Mouse (Mus musculus): ENCODE measurements around the gene 5730596B20Rik. TPM values are rescaled to one million over a fixed set of nuclear protein-coding genes. Genes with fewer than 3 reads are reported as not detected.
A peak's percentile ranks its signal among the peaks of the same experiment; 100 is the strongest.

5730596B20Rik gene
- polyA plus RNA-seq, 1 experiment from 2014 or later, result 6.4 TPM

GRCm38 (mm10) chr6:52228475-52229465 is 51.5 kb downstream of the 5730596B20Rik start:
- peaks cover 30% of the 10 kb centered on the region for H3K27me3 ChIP-seq (replicated peaks)
- no peak for ATAC-seq (ENCODE audit: low FRiP score, low read depth)
- H3K9ac ChIP-seq, result peak overlapping the region; percentile 97
- H3K4me2 ChIP-seq (replicated peaks), result peak overlapping the region; percentile 83
- H3K4me3 ChIP-seq, result peak overlapping the region; percentile 66
- WGBS, result under 1% methylated on average over 38 of the region's 38 CpGs
- H3K36me3 ChIP-seq, result no peaks in the 10 kb centered on the region
- H3K27ac ChIP-seq, result peak overlapping the region; percentile 65
- peaks cover 9% of the 10 kb centered on the region; the same call in 1 of the 2 replicates for H3K4me1 ChIP-seq
- H3K9me3 ChIP-seq, result no peaks in the 10 kb centered on the region

- ATAC-seq (ENCODE audit: low FRiP score, low read depth), result no peak
- peak overlapping the region; percentile 97 for H3K9ac ChIP-seq
- WGBS, result under 1% methylated on average over 44 of the region's 44 CpGs
- peaks cover 38% of the 10 kb centered on the region for H3K27me3 ChIP-seq (replicated peaks)
- H3K36me3 ChIP-seq, result no peaks in the 10 kb centered on the region
- peak overlapping the region; percentile 66 for H3K4me3 ChIP-seq
- H3K4me1 ChIP-seq, result peaks cover 9% of the 10 kb centered on the region; the same call in 1 of the 2 replicates
- peak overlapping the region; percentile 83 for H3K4me2 ChIP-seq (replicated peaks)
- H3K27ac ChIP-seq, result peak overlapping the region; percentile 94
- no peaks in the 10 kb centered on the region for H3K9me3 ChIP-seq
Observed at GRCm38 (mm10) chr6:52229558-52230416, 52.5 kb downstream of the 5730596B20Rik start.

MicroRNAs within 50 kb of the gene (microRNA counts, 519-probe panel; counts per million panel counts)
- microRNA mmu-miR-196b, result 6,429 counts per million, percentile 92 among the panel's probes with 10 or more counts

Small RNA genes lying within 50 kb of the gene (microRNA-seq; reads per million reads assigned to microRNA genes)
- 11,466 reads per million, percentile 96 among the genes with 10 or more reads in this experiment for gene Mir196b

Other genes starting within 250 kb of the 5730596B20Rik start
- gene Skap2, start 164.9 kb upstream of the 5730596B20Rik start, polyA plus RNA-seq (2016; fragmentation: Nextera tagmentation; extraction: Ambion mirVana), result 57.3 and 60.8 TPM in 2 replicates
- gene Hoxa1, start 19.2 kb upstream of the 5730596B20Rik start, polyA plus RNA-seq (2016; fragmentation: Nextera tagmentation; extraction: Ambion mirVana), result 4.7 and 5.0 TPM in 2 replicates
- 25.6 and 34.2 TPM in 2 replicates for gene Hoxa2, start 12.7 kb upstream of the 5730596B20Rik start, polyA plus RNA-seq (2016; fragmentation: Nextera tagmentation; extraction: Ambion mirVana)
- 7.1 and 9.7 TPM in 2 replicates for gene Hoxa4, start 14.3 kb downstream of the 5730596B20Rik start, polyA plus RNA-seq (2016; fragmentation: Nextera tagmentation; extraction: Ambion mirVana)
- 72.6 and 76.1 TPM in 2 replicates for gene Hoxa5, start 27.1 kb downstream of the 5730596B20Rik start, polyA plus RNA-seq (2016; fragmentation: Nextera tagmentation; extraction: Ambion mirVana)
- 34.7 and 34.9 TPM in 2 replicates for gene Hoxa6, start 31.2 kb downstream of the 5730596B20Rik start, polyA plus RNA-seq (2016; fragmentation: Nextera tagmentation; extraction: Ambion mirVana)
- gene Hoxa3, start 35.8 kb downstream of the 5730596B20Rik start, polyA plus RNA-seq (2016; fragmentation: Nextera tagmentation; extraction: Ambion mirVana), result 21.1 and 25.1 TPM in 2 replicates
- not detected in 2 replicates for gene Gm28308, start 35.8 kb downstream of the 5730596B20Rik start, polyA plus RNA-seq (2016; fragmentation: Nextera tagmentation; extraction: Ambion mirVana)
- 81.2 and 102 TPM in 2 replicates for gene Hoxa7, start 44.4 kb downstream of the 5730596B20Rik start, polyA plus RNA-seq (2016; fragmentation: Nextera tagmentation; extraction: Ambion mirVana)
- 124 and 131 TPM in 2 replicates for gene Hoxa9, start 53.6 kb downstream of the 5730596B20Rik start, polyA plus RNA-seq (2016; fragmentation: Nextera tagmentation; extraction: Ambion mirVana)
- 108 and 119 TPM in 2 replicates for gene Hoxa10, start 63.4 kb downstream of the 5730596B20Rik start, polyA plus RNA-seq (2016; fragmentation: Nextera tagmentation; extraction: Ambion mirVana)
- 10.8 and 13.4 TPM in 2 replicates for gene Hoxa11, start 68.3 kb downstream of the 5730596B20Rik start, polyA plus RNA-seq (2016; fragmentation: Nextera tagmentation; extraction: Ambion mirVana)
- 0.10 and 1.3 TPM in 2 replicates for gene Hoxa13, start 83.4 kb downstream of the 5730596B20Rik start, polyA plus RNA-seq (2016; fragmentation: Nextera tagmentation; extraction: Ambion mirVana)
- gene Evx1, start 136.0 kb downstream of the 5730596B20Rik start, polyA plus RNA-seq (2016; fragmentation: Nextera tagmentation; extraction: Ambion mirVana), result 4.1 and 4.5 TPM in 2 replicates

All from neural tube, embryonic 12.5 days (tissue).